Mouse (Mus musculus) liver, embryonic 14.5 days (tissue): Measurements from ENCODE around the gene Htr1f. TPM values are rescaled to one million over a fixed set of nuclear protein-coding genes. Genes with fewer than 3 reads are reported as not detected.

Experiments used
- ATAC-seq: fragments of 200-750 bp; cut with Nextera tagmentation; 2 replicates; pipeline ENCODE4 v1.8.0; 2017; ENCODE audit warnings: moderate number of reproducible peaks, mild to moderate bottlenecking, moderate library complexity; ENCODE audit not compliant: insufficient read depth
- DNase-seq, 3 experiments: peaks; one replicate each; pipeline ENCODE4 v3.0.0-alpha.2; 2012 to 2013; ENCODE audit warnings: low read depth in 3 of 3, low spot score in 3 of 3
- H3K27ac ChIP-seq: fragments of 300-500 bp; sonication (generic); 2 replicates; pipeline ENCODE4 v1.5.1; 2014; ENCODE audit warnings: moderate library complexity, mild to moderate bottlenecking, control low read depth, inconsistent platforms
- H3K27me3 ChIP-seq: fragments of 300-500 bp; sonication (generic); 2 replicates; pipeline ENCODE4 v1.6.1; 2014; ENCODE audit warnings: mild to moderate bottlenecking, low read length, moderate library complexity; ENCODE audit not compliant: control insufficient read depth, insufficient read depth
- H3K36me3 ChIP-seq: fragments of 300-500 bp; sonication (generic); replicated peaks from 2 replicates; pipeline ENCODE4 v1.6.1; 2014; ENCODE audit warnings: low read depth; ENCODE audit not compliant: control insufficient read depth, insufficient read depth
- H3K4me1 ChIP-seq, 2 experiments: fragments of 200-500 bp in 1 of 2; fragments of 300-500 bp in 1 of 2; sonication (generic) in 1 of 2; replicated peaks; 2 replicates each; pipeline ENCODE4 v1.6.1; 2012 to 2014; ENCODE audit warnings: antibody characterized with exemption in 1 of 2, inconsistent platforms in 1 of 2, low read length in 1 of 2; ENCODE audit not compliant: control insufficient read depth in 2 of 2, insufficient read depth in 2 of 2
- H3K4me2 ChIP-seq: fragments of 300-500 bp; sonication (generic); 2 replicates; pipeline ENCODE4 v1.6.1; 2014; ENCODE audit warnings: low read depth, mild to moderate bottlenecking, control low read depth, moderate library complexity
- H3K4me3 ChIP-seq, 2 experiments: fragments of 200-500 bp in 1 of 2; fragments of 300-500 bp in 1 of 2; sonication (generic) in 1 of 2; 2 replicates each; pipeline ENCODE4 v1.5.1; 2012 to 2014; ENCODE audit warnings: low read depth in 2 of 2, low read length in 2 of 2, mild to moderate bottlenecking in 2 of 2, control low read depth in 1 of 2, inconsistent platforms in 1 of 2, moderate library complexity in 1 of 2; ENCODE audit not compliant: insufficient read depth in 1 of 2
- H3K9ac ChIP-seq: fragments of 300-500 bp; sonication (generic); replicated peaks from 2 replicates; pipeline ENCODE4 v1.6.1; 2014; ENCODE audit warnings: mild to moderate bottlenecking, control low read depth, moderate library complexity
- H3K9me3 ChIP-seq: fragments of 300-500 bp; sonication (generic); 2 replicates; pipeline ENCODE4 v1.6.1; 2016; ENCODE audit warnings: low read length, mixed read lengths; ENCODE audit not compliant: control insufficient read depth
- CTCF ChIP-seq: IDR thresholded peaks from 2 replicates; pipeline ENCODE4 v1.5.1; 2016; ENCODE audit warnings: antibody characterized with exemption, low read depth, control low read depth
- EP300 ChIP-seq: IDR thresholded peaks from 2 replicates; pipeline ENCODE4 v1.6.1; 2016; ENCODE audit warnings: antibody characterized with exemption, low read depth
- WGBS: fragments of 180-500 bp; shearing (Covaris S2); extraction: QIAGEN DNeasy Blood & Tissue Kit; methylation state at CpG from one replicate; pipeline ENCODE4 v1.1.7; 2014; ENCODE audit not compliant: insufficient replicate concordance; 5-methylcytosine and 5-hydroxymethylcytosine counted together
- polyA plus RNA-seq, 2 experiments: library from polyadenylated mRNA; depleted of rRNA in 1 of 2; stranded (reverse) in 1 of 2; unstranded in 1 of 2; fragments of >200 nt; fragmentation: Nextera tagmentation in 1 of 2; extraction: Ambion mirVana in 1 of 2; gene quantifications; 2 replicates each; pipeline versions ENCODE4 v1.2.1 to v1.2.3; 2012 to 2014

The Htr1f gene
- polyA plus RNA-seq, 2 experiments, result not detected

- ATAC-seq, result no peak
- no peak overlapping the region for H3K9ac ChIP-seq
- WGBS, result 52% methylated on average over 9 of the region's 9 CpGs
- H3K27me3 ChIP-seq, result no peaks in the 10 kb centered on the region
- no peaks in the 10 kb centered on the region for H3K36me3 ChIP-seq
- TF ChIP-seq EP300 (no peak), CTCF (no peak)
- no peak overlapping the region for H3K27ac ChIP-seq
- H3K9me3 ChIP-seq, result no peaks in the 10 kb centered on the region
- H3K4me1 ChIP-seq, result no peaks in the 10 kb centered on the region
- no peak for DNase-seq
- no peak overlapping the region for H3K4me2 ChIP-seq
- no peak overlapping the region for H3K4me3 ChIP-seq
These were observed 182.2 kb downstream of the Htr1f start for GRCm38 (mm10) chr16:64923500-64923899.

GRCm38 (mm10) chr16:64908747-64909146 lies 196.9 kb downstream of the Htr1f start:
- H3K27ac ChIP-seq, result no peak overlapping the region
- no peaks in the 10 kb centered on the region for H3K9me3 ChIP-seq
- no peak overlapping the region for H3K4me3 ChIP-seq
- H3K27me3 ChIP-seq, result no peaks in the 10 kb centered on the region
- H3K4me2 ChIP-seq, result no peak overlapping the region
- ATAC-seq, result no peak
- H3K4me1 ChIP-seq, result no peaks in the 10 kb centered on the region
- no peak for TF ChIP-seq EP300
- 66% methylated on average over 10 of the region's 10 CpGs for WGBS
- DNase-seq, result no peak
- H3K9ac ChIP-seq, result no peak overlapping the region
- H3K36me3 ChIP-seq, result no peaks in the 10 kb centered on the region

GRCm38 (mm10) chr16:64907112-64907511 lies 198.5 kb downstream of the Htr1f start:
- DNase-seq (no peak), ATAC-seq (no peak)
- WGBS, result 18% methylated on average over 3 of the region's 3 CpGs

GRCm38 (mm10) chr16:64903328-64903727 lies 202.3 kb downstream of the Htr1f start:
- 30% methylated on average over 2 of the region's 2 CpGs for WGBS
- Histone ChIP-seq H3K4me3 (no peak overlapping the region), H3K9me3 (no peaks in the 10 kb centered on the region), H3K27ac (no peak overlapping the region), H3K4me1 (no peaks in the 10 kb centered on the region), H3K9ac (no peak overlapping the region), H3K36me3 (no peaks in the 10 kb centered on the region), H3K4me2 (no peak overlapping the region), H3K27me3 (no peaks in the 10 kb centered on the region)
- ATAC-seq, result no peak
- TF ChIP-seq CTCF (no peak), EP300 (no peak)
- DNase-seq, result no peak

More at GRCm38 (mm10) chr16:64907112-64907511, 198.5 kb downstream of the Htr1f start:
- H3K9ac ChIP-seq, result no peak overlapping the region
- no peak overlapping the region for H3K4me2 ChIP-seq
- no peaks in the 10 kb centered on the region for H3K9me3 ChIP-seq
- no peak overlapping the region for H3K27ac ChIP-seq
- H3K4me1 ChIP-seq, result no peaks in the 10 kb centered on the region
- H3K27me3 ChIP-seq, result no peaks in the 10 kb centered on the region
- H3K4me3 ChIP-seq, result no peak overlapping the region
- no peak for TF ChIP-seq EP300
- no peak; the same call in 1 of the 2 replicates for TF ChIP-seq CTCF
- H3K36me3 ChIP-seq, result no peaks in the 10 kb centered on the region

- Histone ChIP-seq H3K4me3 (no peak overlapping the region), H3K36me3 (no peaks in the 10 kb centered on the region), H3K4me2 (no peak overlapping the region), H3K9ac (no peak overlapping the region), H3K9me3 (no peaks in the 10 kb centered on the region), H3K27me3 (no peaks in the 10 kb centered on the region), H3K4me1 (no peaks in the 10 kb centered on the region), H3K27ac (no peak overlapping the region)
- TF ChIP-seq CTCF (peak; percentile 60), EP300 (no peak)
- no peak for DNase-seq
- ATAC-seq, result no peak
- 35% methylated on average over 2 of the region's 2 CpGs for WGBS
These were observed 206.6 kb downstream of the Htr1f start for GRCm38 (mm10) chr16:64899084-64899483.
